Mouse (Mus musculus) heart, embryonic 13.5 days (tissue): ENCODE measurements around the gene Atf2. TPM values are rescaled to one million over a fixed set of nuclear protein-coding genes. Genes with fewer than 3 reads are reported as not detected.

Experiments used
- ATAC-seq: fragments of 200-750 bp; cut with Nextera tagmentation; 2 replicates; pipeline ENCODE4 v1.8.0; 2017; ENCODE audit warnings: moderate TSS enrichment; ENCODE audit not compliant: insufficient number of reproducible peaks, low FRiP score, low TSS enrichment; ENCODE audit errors: extremely low read depth
- H3K27ac ChIP-seq: fragments of 300-500 bp; sonication (generic); replicated peaks from 2 replicates; pipeline ENCODE4 v1.5.1; 2015; ENCODE audit warnings: moderate library complexity, mild to moderate bottlenecking, inconsistent platforms
- H3K27me3 ChIP-seq: fragments of 300-500 bp; sonication (generic); replicated peaks from 2 replicates; pipeline ENCODE4 v1.6.1; 2015; ENCODE audit warnings: mild to moderate bottlenecking, inconsistent platforms
- H3K36me3 ChIP-seq: fragments of 300-500 bp; sonication (generic); 2 replicates; pipeline ENCODE4 v1.6.1; 2015; ENCODE audit warnings: mild to moderate bottlenecking, inconsistent platforms
- H3K4me1 ChIP-seq: fragments of 300-500 bp; sonication (generic); 2 replicates; pipeline ENCODE4 v1.6.1; 2015; ENCODE audit warnings: inconsistent platforms
- H3K4me2 ChIP-seq: fragments of 300-500 bp; sonication (generic); 2 replicates; pipeline ENCODE4 v1.6.1; 2015; ENCODE audit warnings: inconsistent platforms, mild to moderate bottlenecking, moderate library complexity
- H3K4me3 ChIP-seq: fragments of 300-500 bp; sonication (generic); 2 replicates; pipeline ENCODE4 v1.5.1; 2015; ENCODE audit warnings: moderate library complexity, mild to moderate bottlenecking, inconsistent platforms
- H3K9ac ChIP-seq: fragments of 300-500 bp; sonication (generic); 2 replicates; pipeline ENCODE4 v1.6.1; 2015; ENCODE audit warnings: inconsistent platforms, mild to moderate bottlenecking, moderate library complexity
- H3K9me3 ChIP-seq: fragments of 300-500 bp; sonication (generic); 2 replicates; pipeline ENCODE4 v1.6.1; 2016; ENCODE audit warnings: inconsistent platforms
- WGBS: fragments of 180-500 bp; shearing (Covaris S2); methylation state at CpG from one replicate; pipeline ENCODE4 v1.1.7; 2015; ENCODE audit warnings: mixed read lengths; 5-methylcytosine and 5-hydroxymethylcytosine counted together
- polyA plus RNA-seq: library from polyadenylated mRNA; unstranded; fragments of >200 nt; fragmentation: Nextera tagmentation; extraction: Ambion mirVana; gene quantifications from 2 replicates; pipeline ENCODE4 v1.2.1, GENCODE M21; 2015

Atf2 gene
- 33.1 and 40.0 TPM in 2 replicates for polyA plus RNA-seq

DNA sequence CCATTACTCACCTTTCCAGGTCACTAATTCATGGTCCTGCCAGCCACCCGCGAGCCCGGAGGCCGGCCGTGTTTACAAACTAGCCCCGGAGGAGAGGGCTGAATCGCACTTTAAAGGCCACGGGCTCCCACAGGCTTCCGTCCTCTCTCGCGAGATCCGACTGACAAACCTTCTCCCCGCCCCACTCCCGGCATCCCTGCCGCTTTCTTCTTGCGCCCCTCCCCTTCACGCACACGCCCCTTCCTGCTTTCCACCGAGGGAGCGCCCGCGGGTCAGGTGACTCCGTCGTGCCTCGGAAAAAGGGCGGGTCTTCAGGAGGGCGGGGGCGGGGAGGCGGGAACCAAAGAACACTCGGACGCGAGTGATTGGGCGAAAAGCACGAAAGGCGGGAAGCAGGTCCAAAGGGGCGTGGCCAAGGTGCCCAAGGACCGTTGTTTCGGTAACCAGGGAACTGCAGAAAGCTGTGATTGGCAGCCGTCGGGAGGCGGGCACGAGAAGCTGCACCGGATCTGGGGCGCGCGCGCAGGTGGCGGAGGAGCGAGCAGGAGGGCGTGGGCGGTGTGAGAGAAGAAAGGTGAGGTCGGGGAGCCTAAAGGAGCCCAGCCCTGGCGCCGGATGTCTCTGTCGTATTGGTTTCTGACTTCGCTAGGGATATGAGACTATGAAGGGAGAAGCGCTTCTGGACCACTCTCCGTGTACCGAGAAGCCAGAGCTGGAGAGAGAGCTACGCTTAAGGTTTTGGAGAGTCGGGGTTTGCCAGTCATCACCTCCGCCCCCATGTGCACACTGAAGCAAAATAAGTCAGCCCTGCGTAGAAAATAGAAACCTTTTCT is at the start of gene Atf2:
Gene Atf2, minus strand, starts transcription at position 176 of the 833 bp plus-strand sequence.
- Histone ChIP-seq H3K27me3 (no peaks in the 10 kb centered on the region), H3K9ac (peak within 1 kb of the TSS; percentile 98), H3K27ac (peak within 1 kb of the TSS; percentile 94), H3K9me3 (no peaks in the 10 kb centered on the region), H3K4me3 (peak within 1 kb of the TSS; percentile 99), H3K4me2 (peak within 1 kb of the TSS; percentile 89), H3K4me1 (peaks cover 15% of the 10 kb centered on the region), H3K36me3 (0 out of 2 replicates have a peak, but pooled peaks cover 2% of the 10 kb centered on the region)
- WGBS, result under 1% methylated on average over 63 of the region's 63 CpGs
- peak; percentile 94 for ATAC-seq

DNA sequence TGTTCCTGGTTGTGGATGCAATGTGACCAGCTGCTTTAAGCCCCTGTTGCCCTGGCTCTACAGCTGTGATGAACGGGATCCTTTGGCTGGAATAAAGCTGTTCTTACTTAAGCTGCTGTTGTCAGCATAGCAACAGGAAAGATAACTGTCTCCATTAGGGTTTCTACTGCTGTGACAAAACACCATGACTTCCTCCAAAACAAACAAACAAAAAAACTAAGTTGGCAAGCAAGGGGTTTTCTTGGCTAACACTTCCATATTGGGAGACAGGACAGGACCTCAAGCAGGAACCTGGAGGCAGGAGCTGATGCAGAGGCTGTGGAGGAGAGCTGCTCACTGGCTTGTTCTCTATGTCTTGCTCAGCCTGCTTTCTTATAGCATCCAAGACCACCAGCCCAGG is 48.8 kb upstream of the Atf2 start:
- Histone ChIP-seq H3K27ac (no peak overlapping the region), H3K36me3 (no peaks in the 10 kb centered on the region), H3K9ac (no peak overlapping the region), H3K27me3 (peaks cover 6% of the 10 kb centered on the region), H3K4me1 (no peaks in the 10 kb centered on the region), H3K4me2 (no peak overlapping the region), H3K9me3 (no peaks in the 10 kb centered on the region), H3K4me3 (no peak overlapping the region)
- WGBS, result 52% methylated on average over 1 of the region's 1 CpGs
- ATAC-seq, result no peak

DNA sequence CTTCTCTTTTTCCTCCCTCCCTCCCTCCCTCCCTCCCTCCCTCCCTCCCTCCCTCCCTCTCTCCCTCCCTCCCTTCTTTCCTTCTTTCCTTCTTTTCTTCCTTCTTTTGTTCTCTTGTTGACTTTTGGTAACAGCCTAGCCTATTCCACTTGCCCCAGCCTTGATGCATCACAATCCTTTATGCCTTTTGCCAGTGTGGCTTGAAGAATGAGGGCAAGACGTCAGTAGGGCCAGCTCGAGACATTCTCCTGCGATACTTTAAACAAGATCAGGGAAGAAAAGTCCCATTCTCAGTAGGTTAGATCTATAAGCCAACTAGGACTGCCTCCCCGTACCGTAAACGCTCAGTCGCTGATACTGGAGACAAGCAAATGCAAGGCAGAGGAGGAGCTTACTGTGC is 48.0 kb upstream of the Atf2 start:
- Histone ChIP-seq H3K27ac (no peak overlapping the region), H3K4me3 (no peak overlapping the region), H3K4me1 (no peaks in the 10 kb centered on the region), H3K27me3 (peaks cover 6% of the 10 kb centered on the region), H3K36me3 (no peaks in the 10 kb centered on the region), H3K9me3 (no peaks in the 10 kb centered on the region), H3K4me2 (no peak overlapping the region), H3K9ac (no peak overlapping the region)
- ATAC-seq, result no peak
- 73% methylated on average over 7 of the region's 7 CpGs for WGBS

DNA sequence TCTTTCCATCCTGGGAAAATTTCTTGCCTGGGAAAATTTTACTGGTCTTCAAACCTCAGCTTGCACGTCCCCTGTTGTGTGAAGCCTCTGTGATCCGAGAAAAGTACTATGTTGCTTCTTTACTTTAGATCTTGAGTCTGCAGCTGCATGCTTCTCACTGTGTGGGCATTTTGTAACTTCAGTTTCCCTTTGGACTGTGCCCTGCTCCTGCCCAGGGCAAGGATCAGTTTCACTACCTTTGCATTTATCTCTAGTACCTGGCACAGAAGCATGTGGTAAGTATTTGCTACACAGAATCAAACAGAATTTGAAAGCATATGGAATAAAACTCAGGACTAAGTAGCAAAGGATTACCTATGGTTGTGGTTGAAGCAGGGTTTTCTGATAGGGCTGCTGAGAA is 46.5 kb upstream of the Atf2 start:
- no peaks in the 10 kb centered on the region for H3K4me1 ChIP-seq
- no peaks in the 10 kb centered on the region for H3K36me3 ChIP-seq
- no peak overlapping the region for H3K4me3 ChIP-seq
- ATAC-seq, result no peak
- H3K9me3 ChIP-seq, result no peaks in the 10 kb centered on the region
- H3K4me2 ChIP-seq, result no peak overlapping the region
- no peak overlapping the region for H3K27ac ChIP-seq
- peaks cover 6% of the 10 kb centered on the region for H3K27me3 ChIP-seq
- WGBS, result 72% methylated on average over 2 of the region's 2 CpGs
- no peak overlapping the region for H3K9ac ChIP-seq

DNA sequence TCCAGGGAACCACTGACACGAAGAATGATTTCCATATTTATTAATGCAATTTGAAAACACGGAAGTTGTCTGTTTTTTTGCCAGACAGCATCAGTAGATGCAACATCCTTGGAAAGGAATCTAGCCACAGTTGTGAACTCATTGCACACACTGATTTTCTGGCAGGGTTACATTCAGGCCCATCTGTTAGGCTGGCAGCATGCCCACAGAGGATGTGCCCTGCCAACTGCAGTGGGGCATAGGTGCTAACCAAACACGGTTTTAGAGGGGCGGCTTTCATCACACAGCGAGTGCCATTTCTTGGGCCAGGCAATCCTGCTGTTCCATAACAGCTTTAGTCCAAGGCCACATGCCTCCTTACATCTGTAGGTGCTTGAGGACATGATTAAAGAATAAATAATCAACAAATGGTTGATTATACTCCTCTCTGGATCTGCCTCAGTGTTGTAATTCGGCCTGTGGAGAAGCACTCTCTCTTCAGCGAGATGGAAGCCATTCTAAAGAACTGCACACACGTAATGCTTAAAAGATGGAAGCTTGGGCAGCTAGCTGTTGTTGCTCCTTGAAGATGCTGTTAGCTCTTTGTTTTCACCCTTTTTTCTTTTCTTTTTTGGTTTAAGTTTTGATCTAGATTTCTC is 40.4 kb upstream of the Atf2 start:
- Histone ChIP-seq H3K9me3 (peaks cover 5% of the 10 kb centered on the region; the same call in 1 of the 2 replicates), H3K4me3 (no peak overlapping the region), H3K4me1 (no peaks in the 10 kb centered on the region), H3K9ac (no peak overlapping the region), H3K36me3 (no peaks in the 10 kb centered on the region), H3K27me3 (no peaks in the 10 kb centered on the region), H3K27ac (no peak overlapping the region), H3K4me2 (no peak overlapping the region)
- 75% methylated on average over 8 of the region's 8 CpGs for WGBS
- no peak for ATAC-seq

DNA sequence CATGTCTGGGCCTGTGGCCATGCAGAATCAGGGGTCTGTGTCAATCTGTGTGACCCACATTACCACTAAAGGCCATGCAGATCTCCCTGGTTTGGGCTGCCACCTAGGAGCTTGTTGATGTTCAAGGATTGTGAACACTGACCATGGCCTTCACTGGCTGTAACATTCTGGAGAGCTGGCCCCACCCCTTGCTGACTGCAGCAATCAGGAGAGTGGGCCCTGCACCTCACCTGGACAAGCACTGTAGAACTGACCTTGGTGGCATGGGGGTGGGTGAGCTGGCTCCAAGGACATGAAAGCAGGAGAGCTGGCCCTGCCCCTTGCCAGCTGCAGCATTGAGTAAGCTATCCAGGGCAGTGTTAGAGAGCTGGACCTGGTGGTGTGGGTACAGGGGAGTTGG is 35.3 kb upstream of the Atf2 start:
- Histone ChIP-seq H3K27ac (no peak overlapping the region), H3K9ac (no peak overlapping the region), H3K4me2 (no peak overlapping the region), H3K4me1 (0 out of 2 replicates have a peak, but pooled peaks cover 4% of the 10 kb centered on the region), H3K27me3 (no peaks in the 10 kb centered on the region), H3K4me3 (no peak overlapping the region), H3K36me3 (no peaks in the 10 kb centered on the region), H3K9me3 (peaks cover 5% of the 10 kb centered on the region; the same call in 1 of the 2 replicates)
- no peak for ATAC-seq

DNA sequence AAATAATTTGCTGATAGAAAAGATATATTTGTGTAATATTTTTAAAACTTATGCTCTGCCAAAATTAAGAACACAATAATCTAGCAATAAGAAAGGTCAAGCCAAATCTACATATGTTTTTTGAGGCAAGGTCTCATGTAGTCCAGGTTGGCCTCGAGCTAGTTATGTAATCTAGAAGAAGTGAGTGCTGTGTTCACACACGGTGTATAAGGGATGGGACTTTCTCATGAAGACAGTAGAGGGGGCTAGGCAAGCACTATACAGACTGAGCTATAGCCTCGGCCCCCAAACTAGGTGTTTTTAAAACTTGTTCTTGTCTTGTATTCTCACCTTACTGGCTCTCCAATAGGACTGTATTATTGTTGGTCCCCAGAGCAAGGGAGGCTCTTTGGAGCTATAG is 33.1 kb upstream of the Atf2 start:
- no peak for ATAC-seq
- H3K27ac ChIP-seq, result no peak overlapping the region
- peaks cover 5% of the 10 kb centered on the region; the same call in 1 of the 2 replicates for H3K9me3 ChIP-seq
- H3K4me2 ChIP-seq, result no peak overlapping the region
- H3K27me3 ChIP-seq, result no peaks in the 10 kb centered on the region
- H3K36me3 ChIP-seq, result no peaks in the 10 kb centered on the region
- no peak overlapping the region for H3K4me3 ChIP-seq
- H3K9ac ChIP-seq, result no peak overlapping the region
- WGBS, result 65% methylated on average over 3 of the region's 3 CpGs
- H3K4me1 ChIP-seq, result 0 out of 2 replicates have a peak, but pooled peaks cover 4% of the 10 kb centered on the region

DNA sequence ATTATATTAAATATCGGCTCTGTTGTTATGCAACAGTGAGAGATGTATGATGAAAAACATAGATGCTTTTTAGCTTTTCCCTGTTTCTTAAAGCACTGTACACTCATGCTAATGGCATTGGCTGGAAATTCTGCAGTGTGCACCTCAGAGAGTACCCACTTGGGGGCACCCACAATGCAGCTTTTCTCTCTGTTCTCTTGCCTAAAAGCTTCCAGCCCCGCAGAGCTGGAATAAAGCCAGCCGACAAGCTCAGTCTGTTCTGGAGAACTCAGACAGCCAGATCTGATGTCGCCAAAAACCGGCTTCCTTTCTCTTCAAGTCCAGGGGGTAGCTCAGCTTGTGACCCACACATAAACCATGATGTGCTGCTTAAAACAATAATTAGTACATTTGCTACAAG is 32.6 kb upstream of the Atf2 start:
- 23% methylated on average over 5 of the region's 5 CpGs for WGBS
- no peak; the same call in 1 of the 2 replicates for ATAC-seq

DNA sequence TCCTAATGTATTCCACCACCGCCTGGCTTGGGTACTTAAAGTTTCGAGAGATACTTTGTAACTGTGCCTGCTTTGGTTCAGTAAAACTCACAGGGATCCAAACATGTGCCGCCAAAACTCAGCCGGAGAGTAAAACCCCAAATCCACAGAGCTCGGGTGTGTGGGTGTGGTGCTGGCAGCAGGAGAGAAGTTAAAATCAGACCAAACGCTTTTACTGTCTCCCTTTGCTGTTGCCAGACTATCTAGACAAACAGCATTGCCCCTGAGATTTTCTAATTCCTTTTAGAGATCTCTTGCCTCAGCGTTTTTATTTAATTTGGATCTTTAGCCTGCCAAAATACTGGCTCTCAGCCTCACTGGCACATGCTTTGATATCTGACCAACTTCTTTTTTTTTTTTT is 27.2 kb upstream of the Atf2 start:
- H3K4me1 ChIP-seq, result no peaks in the 10 kb centered on the region
- 69% methylated on average over 7 of the region's 7 CpGs for WGBS
- ATAC-seq, result no peak
- no peak overlapping the region for H3K27ac ChIP-seq
- no peak overlapping the region for H3K9ac ChIP-seq
- no peaks in the 10 kb centered on the region for H3K36me3 ChIP-seq
- 0 out of 2 replicates have a peak, but pooled peaks cover 3% of the 10 kb centered on the region for H3K27me3 ChIP-seq
- H3K4me3 ChIP-seq, result no peak overlapping the region
- no peaks in the 10 kb centered on the region for H3K9me3 ChIP-seq
- no peak overlapping the region for H3K4me2 ChIP-seq

More for the DNA sequence above, 32.6 kb upstream of the Atf2 start:
- Histone ChIP-seq H3K27me3 (no peaks in the 10 kb centered on the region), H3K27ac (no peak overlapping the region), H3K4me2 (no peak overlapping the region), H3K36me3 (no peaks in the 10 kb centered on the region), H3K4me3 (no peak overlapping the region), H3K4me1 (0 out of 2 replicates have a peak, but pooled peaks cover 4% of the 10 kb centered on the region), H3K9ac (no peak overlapping the region), H3K9me3 (peaks cover 5% of the 10 kb centered on the region; the same call in 1 of the 2 replicates)

DNA sequence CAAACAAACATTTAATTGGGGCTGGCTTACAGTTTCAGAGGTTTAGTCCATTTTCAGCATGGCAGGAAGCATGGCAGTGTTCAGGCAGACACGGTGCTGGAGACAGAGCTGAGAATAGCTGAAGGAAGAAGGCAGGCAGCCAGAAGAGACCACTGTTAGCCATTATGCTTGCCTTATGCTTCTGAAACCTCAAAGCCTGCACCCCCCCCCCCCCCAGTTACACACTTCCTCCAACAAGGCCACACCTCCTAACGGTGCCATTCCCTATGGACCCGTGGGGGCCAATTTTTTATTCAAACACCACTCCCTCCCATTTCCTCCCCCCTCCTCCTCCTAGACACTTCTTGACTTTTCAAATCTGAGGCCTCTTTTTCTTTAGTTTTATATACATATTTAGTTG is 19.8 kb upstream of the Atf2 start:
- Histone ChIP-seq H3K9ac (no peak overlapping the region), H3K4me1 (peaks cover 21% of the 10 kb centered on the region), H3K36me3 (peaks cover 26% of the 10 kb centered on the region), H3K4me2 (no peak overlapping the region), H3K9me3 (no peaks in the 10 kb centered on the region), H3K4me3 (no peak overlapping the region), H3K27ac (no peak overlapping the region), H3K27me3 (0 out of 2 replicates have a peak, but pooled peaks cover 3% of the 10 kb centered on the region)
- ATAC-seq, result no peak
- WGBS, result 68% methylated on average over 3 of the region's 3 CpGs

DNA sequence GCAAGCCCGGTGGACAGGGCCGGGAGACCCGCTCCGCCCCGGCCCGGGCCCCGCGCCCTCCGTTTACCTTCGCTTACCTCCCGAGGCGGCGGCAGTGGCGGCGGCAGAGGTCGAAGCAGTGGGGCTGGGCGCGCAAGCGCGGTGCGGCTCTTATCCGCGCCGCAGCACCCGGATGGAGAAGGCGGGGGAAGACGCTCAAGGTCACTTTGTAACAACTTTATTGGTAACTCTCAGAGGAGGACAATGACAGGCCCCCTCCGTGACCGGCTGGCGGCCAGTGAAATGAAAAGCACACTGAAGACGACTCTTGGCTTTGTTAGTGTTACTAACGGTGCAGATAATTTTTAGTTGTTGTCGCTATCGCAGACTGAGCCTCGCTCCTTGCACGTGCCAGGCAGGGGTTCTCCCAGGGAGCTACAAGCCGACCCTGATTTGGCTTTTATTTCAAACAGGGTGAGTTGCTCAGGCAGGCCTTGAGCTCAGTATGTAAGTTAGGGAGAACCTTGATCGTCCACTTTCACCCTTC is 18.8 kb upstream of the Atf2 start, which contains the start of gene Atp5g3:
Gene Atp5g3, minus strand, starts transcription at position 152 of the 526 bp plus-strand sequence.
- H3K27me3 ChIP-seq, result no peaks in the 10 kb centered on the region
- peak within 1 kb of the TSS; percentile 97 for H3K27ac ChIP-seq
- peak within 1 kb of the TSS; percentile 68 for H3K4me2 ChIP-seq
- peak within 1 kb of the TSS; percentile 100 for H3K9ac ChIP-seq
- H3K36me3 ChIP-seq, result peaks cover 37% of the 10 kb centered on the region
- ATAC-seq, result peak; percentile 79
- under 1% methylated on average over 38 of the region's 38 CpGs for WGBS
- H3K4me1 ChIP-seq, result peaks cover 21% of the 10 kb centered on the region
- H3K9me3 ChIP-seq, result no peaks in the 10 kb centered on the region
- peak within 1 kb of the TSS; percentile 77 for H3K4me3 ChIP-seq
